Mouse (Mus musculus): ENCODE results near the gene Hdgfl2. TPM values are rescaled to one million over a fixed set of nuclear protein-coding genes. Genes with fewer than 3 reads are reported as not detected.

The Hdgfl2 gene
- total and polyA plus RNA-seq, 2 experiments from 2014 or later, result 59.6 to 123 TPM

GRCm38 (mm10) chr17:56036901-56037287 is 42.5 kb upstream of the Hdgfl2 start:
- no peak overlapping the region; the same call in 1 of the 2 replicates for H3K9ac ChIP-seq (replicated peaks; ENCODE audit: low read length, poor library complexity, severe bottlenecking)
- H3K4me2 ChIP-seq (ENCODE audit: low read depth, low read length, poor library complexity, severe bottlenecking), result peak overlapping the region; percentile 42
- TF ChIP-seq CTCF (IDR thresholded peaks at IDR 0.05), result no peak
- H3K4me1 ChIP-seq (ENCODE audit: insufficient read depth, low read length), result peaks cover 4% of the 10 kb centered on the region
- H3K27me3 ChIP-seq (ENCODE audit: insufficient read depth, low read length), result no peaks in the 10 kb centered on the region
- peak overlapping the region; percentile 89; the same call in 1 of the 2 replicates for H3K4me3 ChIP-seq (ENCODE audit: low read depth, low read length)
- ATAC-seq (ENCODE audit: low FRiP score) (peak; percentile 2; the same call in 1 of the 2 replicates), DNase-seq (ENCODE audit: low spot score) (no peak)
- no peaks in the 10 kb centered on the region for H3K9me3 ChIP-seq (ENCODE audit: low read length)
- 35% methylated on average over 13 of the region's 13 CpGs for WGBS
- no peak overlapping the region for H3K27ac ChIP-seq (ENCODE audit: low read depth, low read length)
- peaks cover 13% of the 10 kb centered on the region; the same call in 1 of the 2 replicates for H3K36me3 ChIP-seq (ENCODE audit: insufficient read depth, low read length)

- TF ChIP-seq CTCF (IDR thresholded peaks at IDR 0.05), result no peak
- 87% methylated on average over 8 of the region's 8 CpGs for WGBS
- Histone ChIP-seq H3K4me1 (ENCODE audit: insufficient read depth, low read length) (peaks cover 4% of the 10 kb centered on the region), H3K9ac (replicated peaks; ENCODE audit: low read length, poor library complexity, severe bottlenecking) (no peak overlapping the region), H3K27ac (ENCODE audit: low read depth, low read length) (no peak overlapping the region), H3K4me2 (ENCODE audit: low read depth, low read length, poor library complexity, severe bottlenecking) (no peak overlapping the region), H3K27me3 (ENCODE audit: insufficient read depth, low read length) (no peaks in the 10 kb centered on the region), H3K4me3 (ENCODE audit: low read depth, low read length) (no peak overlapping the region), H3K36me3 (ENCODE audit: insufficient read depth, low read length) (peaks cover 8% of the 10 kb centered on the region; the same call in 1 of the 2 replicates), H3K9me3 (ENCODE audit: low read length) (no peaks in the 10 kb centered on the region)
- no peak for ATAC-seq (ENCODE audit: low FRiP score)
- DNase-seq (ENCODE audit: low spot score), result no peak
Observed at GRCm38 (mm10) chr17:56038583-56039261, 40.7 kb upstream of the Hdgfl2 start.

GRCm38 (mm10) chr17:56039345-56039744 is 40.1 kb upstream of the Hdgfl2 start:
- peak overlapping the region; percentile 39; the same call in 1 of the 2 replicates for H3K4me2 ChIP-seq (ENCODE audit: low read depth, low read length, poor library complexity, severe bottlenecking)
- no peaks in the 10 kb centered on the region for H3K9me3 ChIP-seq (ENCODE audit: low read length)
- H3K4me3 ChIP-seq (ENCODE audit: low read depth, low read length), result no peak overlapping the region
- no peak for DNase-seq (ENCODE audit: low spot score)
- no peak overlapping the region for H3K27ac ChIP-seq (ENCODE audit: low read depth, low read length)
- no peak for ATAC-seq (ENCODE audit: low FRiP score)
- WGBS, result 79% methylated on average over 4 of the region's 4 CpGs
- no peak for TF ChIP-seq CTCF (IDR thresholded peaks at IDR 0.05)
- no peak overlapping the region for H3K9ac ChIP-seq (replicated peaks; ENCODE audit: low read length, poor library complexity, severe bottlenecking)
- peaks cover 2% of the 10 kb centered on the region; the same call in 1 of the 2 replicates for H3K36me3 ChIP-seq (ENCODE audit: insufficient read depth, low read length)
- no peaks in the 10 kb centered on the region for H3K27me3 ChIP-seq (ENCODE audit: insufficient read depth, low read length)
- peaks cover 4% of the 10 kb centered on the region for H3K4me1 ChIP-seq (ENCODE audit: insufficient read depth, low read length)

- Histone ChIP-seq H3K9me3 (ENCODE audit: low read length) (no peaks in the 10 kb centered on the region), H3K9ac (replicated peaks; ENCODE audit: low read length, poor library complexity, severe bottlenecking) (peak within 1 kb of the TSS; percentile 64), H3K27me3 (ENCODE audit: insufficient read depth, low read length) (no peaks in the 10 kb centered on the region), H3K4me3 (ENCODE audit: low read depth, low read length) (peak within 1 kb of the TSS; percentile 77), H3K4me1 (ENCODE audit: insufficient read depth, low read length) (peaks cover 4% of the 10 kb centered on the region), H3K4me2 (ENCODE audit: low read depth, low read length, poor library complexity, severe bottlenecking) (peak within 1 kb of the TSS; percentile 97), H3K27ac (ENCODE audit: low read depth, low read length) (0 out of 2 replicates have a peak within 1 kb of the TSS, but pooled peaks have one; percentile 32), H3K36me3 (ENCODE audit: insufficient read depth, low read length) (no peaks in the 10 kb centered on the region)
- no peak for TF ChIP-seq CTCF (IDR thresholded peaks at IDR 0.05)
- DNase-seq (ENCODE audit: low spot score) (peak; percentile 100), ATAC-seq (ENCODE audit: low FRiP score) (peak; percentile 84)
- WGBS, result under 1% methylated on average over 68 of the region's 68 CpGs
Observed at GRCm38 (mm10) chr17:56040030-56040856, 39.2 kb upstream of the Hdgfl2 start, which contains the start of gene Chaf1a. Gene Chaf1a (plus strand): TSS chr17:56040439.

GRCm38 (mm10) chr17:56040857-56041163 is 38.6 kb upstream of the Hdgfl2 start:
- DNase-seq (ENCODE audit: low spot score), result no peak
- no peaks in the 10 kb centered on the region for H3K36me3 ChIP-seq (ENCODE audit: insufficient read depth, low read length)
- no peak overlapping the region for H3K27ac ChIP-seq (ENCODE audit: low read depth, low read length)
- no peak for ATAC-seq (ENCODE audit: low FRiP score)
- no peaks in the 10 kb centered on the region for H3K9me3 ChIP-seq (ENCODE audit: low read length)
- WGBS, result 1% methylated on average over 12 of the region's 12 CpGs
- H3K4me1 ChIP-seq (ENCODE audit: insufficient read depth, low read length), result peaks cover 4% of the 10 kb centered on the region; the same call in 1 of the 2 replicates
- TF ChIP-seq CTCF (IDR thresholded peaks at IDR 0.05), result no peak
- H3K27me3 ChIP-seq (ENCODE audit: insufficient read depth, low read length), result no peaks in the 10 kb centered on the region
- peak overlapping the region; percentile 97 for H3K4me2 ChIP-seq (ENCODE audit: low read depth, low read length, poor library complexity, severe bottlenecking)
- H3K4me3 ChIP-seq (ENCODE audit: low read depth, low read length), result peak overlapping the region; percentile 77
- H3K9ac ChIP-seq (replicated peaks; ENCODE audit: low read length, poor library complexity, severe bottlenecking), result peak overlapping the region; percentile 64

GRCm38 (mm10) chr17:56051369-56051768 is 28.1 kb upstream of the Hdgfl2 start:
- no peaks in the 10 kb centered on the region for H3K27me3 ChIP-seq (ENCODE audit: insufficient read depth, low read length)
- no peak for ATAC-seq (ENCODE audit: low FRiP score)
- H3K9me3 ChIP-seq (ENCODE audit: low read length), result no peaks in the 10 kb centered on the region
- no peak overlapping the region for H3K4me2 ChIP-seq (ENCODE audit: low read depth, low read length, poor library complexity, severe bottlenecking)
- 0 out of 2 replicates have a peak, but pooled peaks cover 2% of the 10 kb centered on the region for H3K36me3 ChIP-seq (ENCODE audit: insufficient read depth, low read length)
- H3K9ac ChIP-seq (replicated peaks; ENCODE audit: low read length, poor library complexity, severe bottlenecking), result no peak overlapping the region
- no peak for DNase-seq (ENCODE audit: low spot score)
- TF ChIP-seq CTCF (IDR thresholded peaks at IDR 0.05), result no peak
- no peak overlapping the region for H3K4me3 ChIP-seq (ENCODE audit: low read depth, low read length)
- H3K27ac ChIP-seq (ENCODE audit: low read depth, low read length), result no peak overlapping the region
- 90% methylated on average over 5 of the region's 5 CpGs for WGBS
- no peaks in the 10 kb centered on the region for H3K4me1 ChIP-seq (ENCODE audit: insufficient read depth, low read length)
